Mouse (Mus musculus): ENCODE measurements around the gene Soga1. TPM values are rescaled to one million over a fixed set of nuclear protein-coding genes. Genes with fewer than 3 reads are reported as not detected.

The Soga1 gene
- total RNA-seq, 2 experiments from 2014 or later = 33.7 to 34.6 TPM

DNA sequence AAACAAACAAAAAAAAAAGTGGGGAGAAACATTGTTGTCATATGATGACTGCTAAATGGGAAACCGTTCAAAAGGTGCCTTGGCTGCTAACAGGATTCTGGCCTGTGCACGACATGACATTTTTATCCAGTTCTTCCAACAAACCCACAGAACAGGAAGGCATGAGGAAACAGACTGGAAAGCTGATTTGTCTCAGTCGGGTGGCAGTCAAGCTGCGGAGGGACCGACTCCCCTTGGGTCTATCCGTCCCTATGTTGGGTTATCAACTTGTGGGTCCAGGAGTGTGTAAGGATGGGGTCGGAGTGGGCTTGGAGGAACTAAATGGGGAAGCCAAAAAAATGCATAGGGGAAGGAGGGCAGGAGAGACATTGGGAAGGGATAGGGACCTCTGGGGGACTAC lies 37.6 kb downstream of the Soga1 start:
- no peak for DNase-seq (ENCODE audit: low spot score in 2 of 2)

DNA sequence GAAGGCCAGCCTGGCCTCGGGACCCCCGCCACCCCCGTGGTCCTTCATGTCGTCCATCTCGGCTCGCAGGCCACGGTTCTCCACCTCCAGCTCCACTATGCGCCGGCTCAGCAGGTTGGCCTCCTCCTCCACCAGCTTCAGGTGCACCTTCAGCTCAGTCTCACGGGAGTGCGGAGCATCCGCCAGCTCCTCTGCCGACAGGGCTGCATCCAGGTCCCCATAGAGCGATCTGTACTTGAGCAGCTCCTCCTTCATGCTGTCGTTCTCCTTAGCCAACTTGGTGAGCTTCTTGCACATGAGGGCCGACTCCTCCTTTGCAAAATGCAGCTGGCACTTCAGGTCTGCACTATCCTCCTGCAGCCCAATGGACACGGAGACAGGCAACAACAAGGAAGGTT lies 38.4 kb downstream of the Soga1 start:
- DNase-seq (ENCODE audit: low spot score in 2 of 2) = no peak

DNA sequence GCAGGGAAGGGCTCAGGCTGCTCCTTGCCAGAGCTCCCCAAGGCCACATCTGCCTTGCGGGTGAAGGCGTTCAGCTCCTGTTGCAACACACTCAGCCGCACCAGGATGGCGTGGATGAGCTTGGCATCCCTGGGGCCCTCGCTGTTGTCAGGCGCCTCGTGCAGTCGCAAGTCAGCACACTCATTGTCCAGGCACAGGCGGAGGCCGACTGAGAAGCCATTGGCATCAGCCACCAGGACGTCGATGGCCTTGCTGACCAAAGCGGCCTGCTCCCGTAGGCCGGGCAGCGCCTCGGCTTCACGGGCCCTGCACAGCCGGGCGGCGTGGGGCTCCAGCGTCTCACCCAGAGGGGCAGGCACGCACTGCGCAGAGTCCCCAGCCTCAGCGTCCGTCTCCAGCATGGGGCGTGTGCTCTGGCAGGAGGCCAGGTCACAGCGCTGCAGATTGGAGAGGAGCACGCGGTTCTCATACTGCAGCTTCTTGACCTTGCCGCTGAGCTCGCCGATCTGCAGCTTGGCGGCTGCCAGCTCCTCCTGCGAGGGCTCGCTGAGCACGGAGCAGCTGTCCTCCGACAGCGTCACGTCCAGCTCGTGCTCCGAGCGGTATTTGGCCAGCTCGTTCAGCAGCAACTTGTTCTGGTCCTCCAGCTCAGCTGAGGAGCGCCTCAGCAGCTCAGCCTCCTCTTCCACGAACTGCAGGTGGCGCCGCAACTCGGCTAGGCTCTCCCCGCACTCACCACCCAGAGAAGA lies 39.0 kb downstream of the Soga1 start:
- no peak for DNase-seq (ENCODE audit: low spot score in 2 of 2)

DNA sequence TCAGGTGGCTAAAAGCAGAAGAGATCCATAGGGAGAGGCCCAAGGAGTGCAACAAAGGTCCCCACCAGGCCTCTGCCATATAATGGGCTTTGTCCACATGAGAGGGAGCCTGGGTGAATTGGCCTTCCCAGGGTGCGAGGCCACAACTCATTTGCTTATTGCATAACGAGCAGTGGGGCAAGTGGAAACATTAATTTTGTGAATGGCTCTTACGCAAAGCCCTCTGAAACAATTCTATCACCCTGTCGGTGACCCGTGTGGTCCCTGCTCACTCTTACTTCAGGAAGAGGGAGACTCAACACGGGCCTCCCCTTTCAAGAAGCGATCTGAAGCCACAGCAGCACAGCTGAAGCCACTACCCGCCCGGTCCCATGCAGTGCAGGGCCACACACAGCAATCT lies 41.8 kb downstream of the Soga1 start:
- no peak for DNase-seq (ENCODE audit: low spot score in 2 of 2)

DNA sequence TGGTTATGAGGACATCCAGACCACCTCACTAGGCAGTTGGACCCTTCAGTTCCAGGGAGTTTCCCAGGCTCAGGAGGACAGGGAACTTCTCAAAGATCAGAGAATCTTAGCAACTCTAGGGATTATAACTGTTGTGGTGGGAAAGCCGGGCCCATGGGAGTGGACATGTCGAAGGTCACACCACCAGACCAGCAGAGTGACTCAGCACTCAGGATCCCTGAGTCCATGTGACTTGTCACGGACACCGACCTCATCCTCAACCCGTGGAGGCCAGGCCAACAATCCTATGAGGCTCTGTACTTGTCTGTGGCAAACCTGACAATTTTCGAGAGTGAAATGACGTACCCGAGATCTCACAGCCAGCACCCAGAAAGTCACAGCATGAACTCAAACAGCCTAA lies 42.7 kb downstream of the Soga1 start:
- no peak for DNase-seq (ENCODE audit: low spot score in 2 of 2)

DNA sequence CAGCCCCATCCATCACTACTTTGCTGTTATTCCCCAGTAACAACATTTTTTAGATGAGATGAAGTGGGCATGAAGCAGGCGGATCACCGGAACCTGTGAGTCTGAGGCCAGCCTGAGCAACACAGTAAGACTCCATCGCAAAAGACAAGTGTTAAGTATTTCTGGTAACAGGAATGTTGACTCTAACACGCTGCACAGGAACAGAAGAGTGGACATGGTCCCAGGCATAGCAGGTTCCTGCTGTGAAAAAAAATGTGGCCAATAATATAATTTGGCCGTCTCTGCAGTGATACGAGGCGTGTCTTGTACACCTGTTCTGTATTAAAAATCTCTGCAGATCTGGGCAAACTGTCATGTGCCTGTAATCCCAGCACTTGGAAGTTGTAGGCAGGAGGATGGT lies 43.7 kb downstream of the Soga1 start:
- no peak for DNase-seq (ENCODE audit: low spot score in 2 of 2)

DNA sequence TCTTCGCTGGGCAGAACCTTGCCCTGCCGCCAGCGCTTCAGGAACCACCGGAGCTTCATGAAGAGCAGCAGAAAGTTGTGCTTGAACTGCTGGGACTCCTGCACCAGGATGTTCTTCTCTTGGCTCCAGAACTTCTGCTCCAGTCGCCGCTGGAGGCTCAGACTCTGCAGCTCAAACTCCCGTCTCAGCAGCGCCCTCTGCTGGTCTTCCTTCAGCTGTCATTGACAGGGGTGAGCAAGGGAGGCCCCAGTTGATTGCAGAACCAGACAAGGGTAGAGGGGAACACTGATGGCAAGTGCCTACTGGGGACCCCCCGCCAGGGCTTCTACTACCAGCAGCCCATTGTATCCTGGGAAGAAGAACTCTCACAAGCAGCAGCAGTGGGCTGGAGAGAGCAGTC lies 48.2 kb downstream of the Soga1 start:
- peak; percentile 75 to 88 for DNase-seq (ENCODE audit: low spot score in 2 of 2)

DNA sequence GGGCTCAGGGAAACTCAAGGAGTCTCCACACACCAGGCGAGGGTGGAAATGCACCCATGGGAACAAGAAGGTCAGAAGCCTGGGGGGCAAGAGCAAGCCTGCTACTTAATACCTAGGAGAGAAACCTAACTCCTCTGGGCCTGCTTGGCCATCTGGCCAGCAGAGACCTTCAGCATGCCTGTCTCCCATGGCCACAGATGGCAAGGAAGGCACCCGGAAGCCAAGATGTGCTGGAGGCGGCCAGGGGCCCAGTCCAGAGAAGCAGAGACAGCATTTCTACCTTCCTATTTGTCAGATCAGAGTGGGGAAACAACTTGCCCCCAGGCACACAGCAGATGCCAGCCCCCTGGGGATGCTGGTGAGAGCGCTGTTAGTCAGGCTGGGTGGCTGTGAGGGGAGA lies 50.8 kb downstream of the Soga1 start:
- no peak for DNase-seq (ENCODE audit: low spot score in 2 of 2)

DNA sequence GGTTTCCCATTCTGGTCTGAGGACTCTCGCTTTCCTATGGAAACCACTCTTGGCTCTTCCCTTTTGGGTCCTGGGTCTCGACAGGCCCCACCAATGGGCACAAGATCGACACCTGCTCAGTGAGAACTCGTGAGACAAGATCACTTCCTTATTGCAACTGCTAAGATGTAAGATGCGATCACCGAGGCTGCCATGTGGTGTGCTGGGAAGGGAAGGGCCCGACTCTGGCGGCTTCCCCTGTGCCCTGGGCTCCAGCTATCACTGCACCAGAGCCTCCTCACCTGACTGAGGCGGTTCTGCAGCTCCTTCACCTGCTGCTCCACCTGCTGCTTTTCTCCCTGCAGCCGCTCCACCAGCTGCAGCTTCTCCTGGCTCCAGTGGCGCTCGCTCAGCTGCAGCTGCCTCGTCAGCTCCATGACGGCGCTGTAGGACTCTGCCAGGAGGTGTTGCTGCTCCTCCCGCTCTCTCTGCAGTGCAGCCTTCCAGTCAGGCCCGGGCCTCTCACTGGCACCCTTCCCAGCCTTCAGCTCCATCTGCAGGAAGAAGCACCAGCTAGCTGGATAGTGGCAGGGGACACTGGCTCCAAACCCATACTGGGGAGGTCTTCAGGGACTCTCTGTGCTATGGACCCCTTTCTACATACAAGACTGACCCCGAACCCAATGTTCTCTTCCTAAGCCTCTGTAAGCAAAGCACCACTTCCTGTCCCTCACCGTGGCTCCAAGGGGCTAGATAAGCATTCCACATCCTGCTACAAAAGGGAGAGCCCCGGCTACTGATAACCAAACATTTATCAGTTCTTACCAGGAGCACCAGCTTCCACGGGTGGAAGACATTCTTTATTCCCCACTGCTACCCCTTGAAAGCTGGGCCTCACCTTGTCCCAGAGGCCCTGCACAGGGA lies 51.7 kb downstream of the Soga1 start:
- DNase-seq (ENCODE audit: low spot score in 2 of 2) = peak in 1 of 2 experiments; percentile 40

DNA sequence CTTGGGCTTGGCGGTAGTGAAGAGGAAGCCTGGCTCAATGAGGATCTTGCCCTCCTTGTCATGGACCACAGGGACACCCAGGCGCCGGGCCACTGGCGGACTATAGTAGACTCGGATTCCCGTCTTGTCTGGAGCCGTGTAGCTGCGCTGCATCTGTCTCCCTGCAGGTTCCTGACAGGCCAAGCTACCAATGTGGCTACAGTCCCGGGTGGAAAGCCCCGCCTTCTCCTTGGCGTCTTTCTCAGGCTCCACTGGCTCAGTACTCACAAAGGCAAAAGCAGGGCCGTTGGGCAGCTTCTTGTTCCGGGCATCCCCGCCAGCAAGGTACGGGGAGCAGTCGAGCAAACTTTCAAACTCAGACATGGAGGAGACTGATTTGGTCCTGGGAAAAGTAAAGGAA lies 57.9 kb downstream of the Soga1 start:
- DNase-seq (ENCODE audit: low spot score in 2 of 2) = no peak

DNA sequence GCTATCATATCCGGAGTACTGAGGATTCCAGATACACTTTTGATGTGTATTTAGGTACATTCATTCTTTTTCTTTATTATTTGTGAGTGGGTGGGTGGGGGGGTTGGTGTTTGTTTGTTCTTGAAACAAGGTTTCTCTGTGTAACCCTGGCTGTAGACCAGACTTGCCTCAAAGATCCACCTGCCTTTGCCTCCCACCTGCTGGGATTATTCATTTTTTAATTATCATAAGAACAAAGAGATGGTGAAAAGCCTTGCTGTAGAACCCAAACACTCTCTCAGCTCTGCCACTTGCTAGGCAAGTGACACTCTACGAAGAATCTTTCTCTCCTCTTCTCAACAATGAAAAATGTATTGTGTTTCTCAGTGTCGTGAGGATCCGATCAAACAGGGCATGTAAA lies 59.8 kb downstream of the Soga1 start:
- no peak for DNase-seq (ENCODE audit: low spot score in 2 of 2)

DNA sequence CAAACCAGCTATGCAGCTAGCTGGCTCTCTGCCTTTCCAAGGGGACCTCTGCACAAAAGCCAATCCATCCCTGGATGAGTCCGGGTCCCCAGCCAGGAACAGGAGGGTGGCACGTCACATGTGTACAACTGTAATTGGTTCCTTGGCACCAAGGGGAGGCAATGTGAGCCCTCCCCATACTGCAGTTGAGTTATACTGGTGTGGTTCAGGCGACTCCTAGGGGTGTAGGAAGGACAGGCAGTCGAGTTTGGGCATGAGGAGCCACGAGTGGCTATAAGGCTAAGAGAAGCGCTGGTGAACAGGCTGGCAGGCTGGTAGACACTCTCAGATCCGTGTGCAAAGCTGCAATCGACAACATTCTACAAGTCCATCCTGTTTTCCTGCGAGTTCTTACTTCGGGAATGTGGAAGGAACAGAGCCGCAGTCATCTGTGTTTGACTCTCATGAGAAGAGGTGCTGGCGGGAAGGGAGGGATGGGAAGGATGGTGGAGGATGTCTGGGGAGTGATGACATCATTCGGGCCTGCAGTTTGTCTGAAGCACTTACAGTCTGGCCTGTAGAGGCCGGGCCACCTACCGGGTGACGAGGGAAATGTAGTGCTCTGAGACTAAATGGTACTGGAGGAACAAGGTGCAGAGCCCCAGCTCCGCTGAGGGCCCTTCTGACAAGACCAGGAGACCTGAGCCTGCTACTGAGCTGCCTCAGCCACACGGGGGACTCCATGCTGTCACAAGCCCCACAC lies 62.4 kb downstream of the Soga1 start:
- no peak for DNase-seq (ENCODE audit: low spot score in 2 of 2)

DNA sequence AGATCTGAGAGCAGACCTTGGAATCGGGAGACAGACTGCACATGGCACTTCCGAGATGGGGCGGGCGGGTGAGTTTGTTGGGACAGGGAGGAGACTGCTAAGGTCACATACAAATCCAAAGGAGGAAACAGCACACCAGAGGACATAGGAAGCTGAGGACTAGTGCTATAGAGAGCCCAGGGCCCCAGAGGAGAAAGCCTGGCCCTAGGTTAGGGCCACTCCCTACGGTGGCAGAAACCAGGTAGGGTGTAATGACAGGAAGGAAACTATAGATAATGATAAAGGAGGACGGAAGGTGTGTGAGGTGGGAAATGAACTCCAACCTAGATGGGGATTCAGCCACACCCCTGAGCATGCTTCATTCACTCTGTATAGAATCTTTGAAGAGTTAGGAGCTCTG lies 66.7 kb downstream of the Soga1 start:
- no peak for DNase-seq (ENCODE audit: low spot score in 2 of 2)

DNA sequence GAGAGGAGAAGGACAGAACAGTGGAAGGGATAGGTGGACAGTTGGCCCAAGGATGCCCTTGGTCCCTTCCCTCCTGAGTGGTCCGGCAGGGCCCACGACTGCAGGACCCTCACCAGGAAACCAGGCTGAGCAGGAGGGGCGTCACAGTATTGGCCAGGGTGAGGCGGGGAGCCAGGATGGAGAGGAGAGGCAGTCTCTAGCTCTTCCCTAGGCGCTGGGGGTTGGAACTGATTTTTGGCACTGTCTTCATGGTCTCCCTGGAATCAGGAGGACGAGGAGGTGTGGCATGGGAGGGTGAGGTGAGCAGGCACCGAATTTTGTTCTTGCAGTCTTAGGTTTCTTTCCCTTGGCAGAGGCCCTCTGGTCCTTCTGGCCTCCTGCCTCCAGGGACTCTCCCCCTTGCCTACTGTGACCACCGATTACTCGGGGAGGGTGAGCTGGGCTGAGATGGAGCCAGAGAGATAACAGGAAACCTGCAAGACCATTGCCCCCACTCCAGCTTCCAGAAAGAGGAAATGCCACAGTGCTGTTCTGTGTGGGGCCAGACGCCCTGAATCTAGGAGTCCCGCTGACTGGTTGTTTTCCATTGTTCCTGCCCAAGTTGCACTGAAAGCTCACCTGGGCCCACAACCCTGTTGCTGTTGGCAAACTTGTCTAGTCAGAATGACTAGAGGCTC lies 68.3 kb downstream of the Soga1 start:
- DNase-seq (ENCODE audit: low spot score in 2 of 2) = no peak

DNA sequence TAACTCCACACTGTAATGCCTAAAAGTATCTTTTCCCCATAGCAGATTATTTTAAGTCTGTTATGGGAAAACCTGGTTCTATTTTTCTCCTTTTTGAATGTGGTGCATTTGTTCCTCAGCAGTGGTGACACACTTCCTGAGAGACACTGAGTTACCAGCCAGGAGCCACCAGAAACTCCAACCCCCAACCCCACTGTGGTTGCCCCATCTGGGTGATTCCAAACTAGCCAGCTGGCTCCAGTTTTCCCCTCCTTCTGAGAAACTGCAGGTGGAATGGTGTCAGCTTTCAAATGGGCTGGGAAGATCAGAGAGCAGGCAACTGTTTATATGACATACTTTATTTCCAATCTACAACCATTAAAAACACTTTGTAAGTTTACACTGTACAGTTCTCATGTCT lies 68.9 kb downstream of the Soga1 start:
- no peak for DNase-seq (ENCODE audit: low spot score in 2 of 2)

DNA sequence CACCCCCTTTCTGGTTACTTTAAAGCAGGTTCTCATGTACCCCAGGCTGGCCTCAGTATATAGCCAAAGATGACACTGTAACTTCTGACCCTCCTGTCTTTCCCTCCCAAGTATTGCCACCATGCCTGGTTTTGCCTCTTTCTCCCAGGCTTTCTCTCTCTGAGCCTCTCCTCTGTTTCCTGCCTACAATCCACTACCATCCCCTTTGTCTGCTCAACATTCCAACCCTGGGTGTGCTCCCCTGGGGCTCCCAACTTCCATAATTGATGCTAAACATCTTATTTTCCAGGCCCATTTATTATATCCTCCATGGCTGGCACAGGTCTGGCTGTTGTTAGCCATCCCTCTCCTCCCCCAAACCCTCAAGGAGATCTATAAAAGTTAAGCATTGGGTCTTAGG lies 70.5 kb downstream of the Soga1 start:
- no peak for DNase-seq (ENCODE audit: low spot score in 2 of 2)

DNA sequence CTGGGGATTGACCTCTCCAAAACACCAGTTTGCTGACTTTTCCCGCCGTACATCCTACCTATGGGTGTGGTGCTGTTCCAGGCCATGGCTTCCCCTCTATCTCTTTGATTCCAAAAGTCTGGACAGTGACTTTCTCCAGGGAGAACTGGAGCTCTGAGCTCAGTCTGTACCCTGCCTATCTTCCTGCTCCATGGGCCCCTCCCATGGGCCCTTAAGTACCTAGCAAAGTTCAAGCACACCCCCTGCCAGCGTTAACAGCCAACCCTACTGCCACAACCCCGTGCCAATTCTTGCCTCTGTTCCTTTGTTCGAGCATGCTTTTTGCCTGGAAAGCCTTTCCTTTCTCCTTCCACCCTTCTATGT lies 71.8 kb downstream of the Soga1 start:
- no peak for DNase-seq (ENCODE audit: low spot score in 2 of 2)

DNA sequence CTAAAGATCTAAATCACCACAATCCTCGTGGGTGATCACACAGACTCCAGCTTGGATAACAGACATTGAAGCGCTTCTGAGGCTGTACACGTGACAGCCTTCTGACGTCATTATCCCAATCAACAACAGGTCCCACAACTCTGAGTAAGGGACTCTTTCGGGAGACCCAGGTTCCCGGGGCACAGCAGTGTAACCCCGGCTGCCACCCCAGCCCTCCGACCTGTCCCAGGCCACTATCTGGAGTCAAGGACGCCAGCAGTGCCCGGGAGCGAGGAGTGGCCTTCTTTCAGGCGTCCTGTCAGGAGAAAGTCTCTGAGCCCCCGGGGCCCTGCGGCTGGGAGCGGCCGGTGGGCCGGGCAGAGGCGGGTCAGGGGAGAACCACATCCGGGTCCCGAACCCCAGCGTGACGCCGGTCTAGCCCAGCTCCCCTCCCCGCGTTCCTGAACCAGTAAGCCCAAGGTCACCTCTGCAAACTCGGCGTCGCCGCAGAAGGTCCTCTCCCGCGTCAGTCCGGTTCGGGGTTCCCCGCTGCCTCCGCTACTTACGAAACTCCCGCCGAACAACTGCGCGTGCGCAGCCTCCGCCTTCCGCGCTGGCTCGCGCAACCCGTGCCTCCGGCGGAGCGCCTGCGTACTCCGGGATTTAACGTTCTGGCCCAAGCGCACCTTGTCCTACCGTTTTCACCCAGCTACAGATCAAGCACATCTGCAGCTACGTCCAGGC lies 72.4 kb downstream of the Soga1 start, which contains the start of gene Dsn1:
TSS of gene Dsn1 (minus strand) at position 644 of the 723 bp plus-strand sequence.
- DNase-seq (ENCODE audit: low spot score in 2 of 2) = peak; percentile 77 to 91

DNA sequence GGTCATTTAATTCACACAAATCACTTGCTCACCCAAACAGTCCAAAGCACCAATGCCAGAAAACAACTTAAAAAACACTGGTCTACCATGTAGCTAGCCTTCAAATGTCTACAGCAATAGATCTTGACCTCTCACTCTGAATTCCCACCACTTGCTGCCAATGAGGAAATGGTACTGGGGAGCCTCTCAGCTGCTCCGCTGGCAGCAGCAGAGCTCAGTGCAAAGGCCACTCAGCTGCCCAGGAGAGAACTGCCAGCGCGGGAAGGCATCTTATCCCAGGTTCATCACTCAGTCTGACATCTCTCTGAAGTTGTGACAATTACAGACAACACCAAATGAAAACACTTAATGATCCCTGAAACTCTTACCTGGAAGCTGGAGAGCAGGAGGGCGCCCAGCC lies 76.7 kb downstream of the Soga1 start:
- DNase-seq (ENCODE audit: low spot score in 2 of 2) = no peak

DNA sequence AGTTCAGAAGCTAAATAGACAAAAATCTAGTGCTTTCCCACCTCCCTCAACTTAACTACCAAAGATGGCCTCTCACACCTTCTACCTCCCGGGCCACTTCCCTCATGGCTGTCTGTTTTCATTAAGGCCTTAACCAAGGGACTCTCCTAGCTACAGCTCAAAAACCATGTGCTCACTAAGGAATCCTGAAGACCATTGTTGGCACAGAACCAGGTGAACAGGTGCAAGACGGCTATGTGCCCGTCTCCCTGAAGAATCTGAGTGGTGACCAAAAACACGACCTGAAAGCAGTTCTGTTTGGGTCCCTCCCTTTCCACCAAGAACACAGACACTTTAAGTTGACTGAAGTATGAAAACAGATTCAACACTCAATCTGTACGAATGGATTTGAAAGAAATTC lies 80.8 kb downstream of the Soga1 start:
- no peak for DNase-seq (ENCODE audit: low spot score in 2 of 2)

DNA sequence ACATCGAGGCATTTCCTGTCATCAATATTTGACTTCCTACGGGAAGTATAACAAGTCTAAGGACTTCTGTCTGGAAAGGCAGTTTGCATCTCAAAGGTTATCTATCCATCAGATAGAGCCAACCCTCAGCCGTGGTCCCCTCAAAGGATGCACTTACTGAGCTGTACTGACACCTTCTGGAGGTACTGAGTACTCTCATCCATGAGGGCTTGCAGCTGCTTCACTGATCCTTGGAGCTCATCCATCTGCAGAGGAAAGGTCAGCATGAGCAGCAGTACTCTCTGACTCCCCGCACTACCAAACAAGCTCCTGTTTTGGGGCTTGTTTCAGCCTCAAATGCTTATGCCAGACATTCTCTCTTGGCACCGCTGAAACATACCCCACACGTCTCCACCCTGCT lies 82.5 kb downstream of the Soga1 start:
- no peak for DNase-seq (ENCODE audit: low spot score in 2 of 2)

Measured in gastrocnemius, postnatal 4 days (tissue).